Mouse (Mus musculus): ENCODE data around the gene Mthfr.
"Not testable (repeated sequence)": the region's sequence is repeated elsewhere in the genome, so short reads cannot be mapped to it uniquely, and the experiment has no call there.

Gene Mthfr

DNA sequence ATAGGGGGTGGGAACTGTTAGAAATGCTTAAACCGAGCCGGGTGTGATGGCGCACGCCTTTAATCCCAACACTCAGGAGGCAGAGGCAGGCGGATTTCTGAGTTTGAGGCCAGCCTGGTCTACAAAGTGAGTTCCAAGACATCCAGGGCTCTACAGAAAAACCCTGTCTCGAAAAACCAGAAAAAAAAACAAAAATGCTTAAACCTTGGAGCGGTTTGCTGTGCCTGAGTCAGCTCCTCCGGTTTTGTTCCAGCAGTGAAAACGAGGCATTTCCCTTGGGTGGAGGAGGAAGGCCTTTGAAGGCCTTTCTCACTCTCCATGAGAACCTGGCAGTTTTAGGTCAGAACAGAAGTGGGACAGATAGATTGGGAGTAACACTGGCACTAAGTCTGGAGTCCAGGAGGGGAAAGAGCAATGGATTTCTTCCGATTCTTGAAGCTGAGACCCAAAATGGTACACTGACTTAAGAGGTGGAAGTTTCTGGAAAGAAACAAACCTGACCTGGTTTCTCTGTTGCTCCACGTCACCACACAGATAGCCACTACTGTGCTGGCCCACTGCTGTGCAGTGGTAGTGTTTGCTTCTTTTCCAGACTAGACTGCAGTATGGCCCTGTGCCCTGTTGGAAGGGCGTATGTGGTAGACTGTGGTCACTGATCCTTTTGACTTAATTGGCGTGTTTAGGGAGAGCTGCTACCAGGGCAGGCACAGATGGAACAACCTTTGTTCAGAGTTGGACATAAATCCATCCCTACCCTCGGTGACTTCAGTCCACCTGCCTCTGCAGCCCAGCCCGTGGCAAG is 1.4 kb downstream of the Mthfr start:
- peak; percentile 24 for DNase-seq (ENCODE audit: low read depth)

DNA sequence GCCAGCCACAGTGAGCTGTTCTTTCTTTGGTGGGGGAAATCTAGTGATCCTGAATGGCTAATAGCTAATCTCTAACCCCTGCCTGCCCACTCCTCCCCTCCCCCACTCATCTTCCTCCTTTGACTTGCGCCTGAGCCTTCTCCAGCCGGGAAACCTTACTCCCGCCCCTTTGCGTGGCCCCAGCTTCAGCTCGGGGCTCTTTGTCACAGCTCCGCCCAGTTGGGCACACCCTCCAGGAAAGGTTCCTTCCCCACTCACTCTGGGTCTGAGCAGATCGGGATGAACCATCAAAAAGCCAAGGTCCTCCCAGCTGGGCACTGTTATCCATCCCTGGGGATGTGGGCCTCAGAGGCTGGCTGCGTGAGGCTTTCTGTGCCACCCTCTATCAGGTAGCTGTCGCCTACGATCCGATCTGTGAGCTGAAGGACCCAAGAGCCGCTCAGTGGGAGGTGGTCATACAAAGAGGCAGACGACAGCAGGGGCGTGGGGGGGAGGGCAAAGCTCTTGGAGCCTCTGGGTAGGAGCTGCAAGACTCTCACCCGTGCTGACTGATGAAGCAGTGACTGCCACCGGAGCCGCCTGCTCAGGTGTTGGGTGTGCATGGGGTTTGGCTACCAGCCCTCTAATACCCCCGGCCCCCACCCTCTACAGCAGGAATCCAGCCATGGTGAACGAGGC is 2.2 kb downstream of the Mthfr start:
- peak; percentile 64 for DNase-seq (ENCODE audit: low read depth)

DNA sequence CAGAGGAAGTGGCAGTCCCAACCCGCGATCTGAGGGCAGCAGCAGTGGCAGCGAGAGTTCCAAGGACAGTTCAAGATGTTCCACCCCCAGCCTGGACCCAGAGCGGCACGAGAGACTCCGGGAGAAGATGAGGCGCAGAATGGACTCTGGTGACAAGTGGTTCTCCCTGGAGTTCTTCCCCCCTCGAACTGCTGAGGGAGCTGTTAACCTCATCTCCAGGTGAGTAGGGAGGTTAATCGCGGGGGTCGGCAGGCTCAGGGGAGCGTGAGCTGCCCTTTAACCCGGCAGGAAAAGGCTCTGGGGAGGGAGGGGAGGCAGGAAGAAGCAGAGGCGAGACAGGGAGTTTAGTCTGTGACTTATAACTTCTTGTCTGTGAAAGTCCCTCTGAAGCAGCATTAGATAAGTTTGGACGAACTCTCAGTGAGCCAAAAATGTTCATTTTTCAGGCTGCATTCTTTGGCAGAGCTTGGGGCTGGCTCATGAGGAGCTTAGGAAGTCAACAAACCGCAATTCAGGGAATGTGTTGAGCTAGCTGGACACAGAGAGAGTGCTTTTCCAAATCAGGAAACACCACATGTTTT is 2.8 kb downstream of the Mthfr start:
- DNase-seq (ENCODE audit: low read depth) = peak; percentile 67

DNA sequence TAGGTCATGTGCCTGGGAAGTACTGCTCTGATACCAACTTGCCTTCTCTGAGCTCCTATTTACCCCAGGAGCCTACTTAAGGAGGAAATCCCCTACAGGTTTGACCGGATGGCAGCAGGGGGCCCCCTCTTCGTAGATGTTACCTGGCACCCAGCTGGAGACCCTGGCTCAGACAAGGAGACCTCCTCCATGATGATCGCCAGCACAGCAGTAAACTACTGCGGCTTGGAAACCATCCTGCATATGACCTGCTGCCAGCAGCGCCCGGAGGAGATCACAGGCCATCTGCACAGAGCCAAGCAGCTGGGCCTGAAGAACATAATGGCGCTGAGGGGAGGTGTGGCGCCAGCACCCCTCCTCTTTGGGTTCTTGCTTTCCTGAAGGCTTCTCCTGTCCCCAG is 4.5 kb downstream of the Mthfr start:
- not testable (repeated sequence) for DNase-seq (ENCODE audit: low read depth)

DNA sequence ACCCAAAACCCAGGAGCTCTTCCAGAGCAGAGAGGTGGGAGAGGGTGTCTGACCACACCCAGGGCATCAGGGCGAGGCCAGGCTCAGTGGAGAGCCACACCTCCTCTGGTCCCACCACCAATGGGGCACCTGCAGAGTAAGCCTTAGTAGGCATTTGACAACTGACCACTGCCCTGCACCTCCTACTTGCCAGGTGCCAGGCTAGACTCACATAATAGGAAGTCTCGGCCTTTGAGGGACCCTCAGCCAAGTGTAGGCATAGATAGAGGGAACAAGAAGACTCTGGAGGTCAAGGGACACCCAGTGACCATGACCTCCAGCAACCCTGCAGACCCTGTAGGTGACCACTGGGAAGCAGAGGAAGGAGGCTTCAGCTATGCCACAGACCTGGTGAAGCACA is 5.2 kb downstream of the Mthfr start:
- DNase-seq (ENCODE audit: low read depth) = no peak

DNA sequence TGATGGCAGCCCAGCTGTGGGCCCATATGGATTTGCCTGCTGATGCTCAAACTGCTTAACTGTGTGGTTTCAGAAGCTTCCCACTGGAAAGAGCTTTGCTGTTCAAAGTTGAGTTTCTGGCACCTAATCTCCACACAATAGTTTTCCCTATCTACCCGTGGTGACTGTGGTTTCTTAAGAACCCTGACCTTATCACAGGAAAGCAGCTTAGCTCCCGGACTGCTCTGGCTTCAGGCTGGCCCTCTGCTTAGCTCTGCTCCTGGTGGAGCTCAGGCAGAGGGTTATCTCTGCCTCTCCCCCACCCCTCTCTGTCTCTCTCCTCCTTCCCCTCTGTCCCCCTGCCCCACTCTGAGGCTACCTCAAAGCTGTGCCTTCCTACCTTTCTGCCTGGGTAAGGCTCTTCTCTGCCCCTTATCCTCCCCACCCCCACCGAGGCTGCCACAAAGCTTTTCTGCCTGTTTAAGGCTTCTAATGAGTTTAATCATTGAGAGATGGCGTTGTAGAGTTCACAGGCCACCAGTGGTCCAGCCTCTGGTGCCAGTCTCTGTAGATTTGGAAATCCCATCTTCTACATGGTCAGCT is 7.7 kb downstream of the Mthfr start:
- no peak for DNase-seq (ENCODE audit: low read depth)

DNA sequence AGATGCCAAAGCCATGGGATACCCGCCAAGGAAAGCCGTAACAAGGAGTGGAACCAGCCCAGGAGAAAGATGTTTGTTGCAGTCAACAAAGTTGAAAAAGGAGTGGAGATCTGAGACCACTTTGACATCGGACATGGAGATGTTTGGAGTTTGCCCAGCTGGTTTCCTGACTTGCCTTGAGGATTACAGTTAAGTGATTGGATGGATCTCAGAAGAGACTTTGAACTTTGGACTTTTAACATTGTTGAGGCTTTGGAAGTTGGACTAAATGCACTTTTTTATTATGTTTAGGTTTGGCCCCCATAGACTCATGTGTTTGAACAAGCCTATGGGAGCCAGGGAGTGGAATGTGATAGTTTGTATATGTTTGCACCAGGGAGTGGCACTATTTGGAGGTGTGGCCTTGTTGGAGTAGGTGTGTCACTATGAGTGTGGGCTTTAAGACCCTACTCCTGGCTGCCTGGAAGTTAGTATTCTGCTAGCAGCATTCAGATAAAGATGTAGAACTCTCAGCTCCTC is 11.6 kb downstream of the Mthfr start:
- DNase-seq (ENCODE audit: low read depth) = not testable (repeated sequence)

DNA sequence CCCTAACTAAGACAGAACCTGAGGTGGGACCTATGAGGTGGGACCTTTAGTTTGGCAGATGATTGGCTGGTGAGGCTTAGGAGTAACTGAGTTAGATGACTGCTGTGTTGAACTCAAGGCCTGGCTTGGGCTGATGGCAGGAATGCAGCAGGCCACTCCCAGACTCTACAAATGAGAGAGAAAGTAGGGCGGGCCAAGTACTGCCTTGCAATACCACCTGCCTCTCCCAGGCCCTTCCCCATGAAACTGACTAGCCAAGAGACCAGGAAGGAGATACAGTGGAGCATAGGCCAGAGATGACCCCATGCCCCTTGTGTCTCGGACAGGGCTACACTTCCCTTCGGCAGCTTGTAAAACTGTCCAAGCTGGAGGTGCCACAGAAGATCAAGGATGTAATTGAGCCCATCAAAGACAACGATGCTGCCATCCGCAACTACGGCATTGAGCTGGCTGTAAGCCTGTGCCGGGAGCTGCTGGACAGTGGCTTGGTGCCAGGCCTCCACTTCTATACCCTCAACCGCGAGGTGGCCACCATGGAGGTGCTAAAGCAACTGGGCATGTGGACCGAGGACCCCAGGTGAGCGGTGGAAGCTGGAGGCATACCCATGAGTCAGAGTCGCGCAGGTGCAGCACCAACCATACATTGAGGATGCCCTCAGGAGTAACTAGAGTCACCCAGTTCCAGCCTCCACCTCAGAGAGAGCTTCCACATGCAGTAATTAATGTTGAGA is 12.3 kb downstream of the Mthfr start:
- no peak for DNase-seq (ENCODE audit: low read depth)

DNA sequence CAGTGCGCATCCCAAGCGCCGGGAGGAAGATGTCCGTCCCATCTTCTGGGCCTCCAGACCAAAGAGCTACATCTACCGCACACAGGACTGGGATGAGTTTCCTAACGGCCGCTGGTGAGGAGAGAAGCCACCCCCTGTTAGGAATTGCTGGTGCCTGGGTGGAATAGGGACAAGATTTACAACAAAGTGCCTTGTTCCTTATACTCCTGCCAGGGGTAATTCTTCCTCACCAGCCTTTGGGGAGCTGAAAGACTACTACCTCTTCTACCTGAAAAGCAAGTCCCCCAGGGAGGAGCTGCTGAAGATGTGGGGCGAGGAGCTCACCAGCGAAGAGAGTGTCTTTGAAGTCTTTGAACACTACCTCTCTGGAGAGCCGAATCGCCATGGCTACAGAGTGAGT is 13.0 kb downstream of the Mthfr start:
- no peak for DNase-seq (ENCODE audit: low read depth)

DNA sequence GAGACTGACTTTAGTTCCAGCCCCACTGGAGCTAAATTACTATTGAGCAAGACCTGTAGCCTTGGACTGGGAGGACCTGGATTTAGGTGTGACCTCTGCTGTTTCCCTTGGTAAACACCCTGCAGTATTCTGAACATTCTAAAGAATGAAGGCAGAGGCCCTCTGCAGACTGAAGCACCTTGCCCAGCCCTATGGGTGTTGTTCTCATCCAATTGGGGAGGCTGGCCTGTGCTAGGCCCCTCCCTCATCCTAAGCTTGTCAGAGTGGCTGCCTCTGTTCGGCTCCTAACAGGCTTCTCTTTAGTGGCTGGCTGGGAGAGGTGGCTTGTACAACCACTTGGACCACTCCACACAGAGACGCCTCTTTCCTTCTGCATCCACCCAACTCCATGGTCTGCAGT is 14.1 kb downstream of the Mthfr start:
- DNase-seq (ENCODE audit: low read depth) = no peak

DNA sequence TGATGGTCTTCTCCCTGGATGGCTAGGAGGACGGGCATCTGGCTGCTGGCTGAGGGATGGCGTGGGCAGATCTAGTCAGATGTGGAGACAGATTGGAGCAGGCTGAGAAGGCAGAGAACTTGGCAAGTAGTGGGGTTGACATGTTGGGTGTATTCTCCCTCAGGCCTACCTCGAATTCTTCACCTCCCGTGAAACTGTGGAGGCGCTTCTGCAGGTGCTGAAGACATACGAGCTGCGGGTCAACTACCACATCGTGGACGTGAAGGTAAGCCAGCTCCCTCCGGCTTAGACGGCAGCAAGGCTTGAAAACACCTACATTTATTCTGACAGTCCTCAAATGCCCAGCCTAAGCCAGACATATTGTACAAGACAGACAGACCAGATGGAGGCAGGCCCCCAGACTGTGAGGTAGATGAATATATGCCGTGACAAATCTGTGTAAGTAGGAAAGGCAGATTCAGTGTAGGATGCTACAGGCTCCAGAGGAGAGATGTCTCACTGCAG is 14.6 kb downstream of the Mthfr start:
- no peak for DNase-seq (ENCODE audit: low read depth)

DNA sequence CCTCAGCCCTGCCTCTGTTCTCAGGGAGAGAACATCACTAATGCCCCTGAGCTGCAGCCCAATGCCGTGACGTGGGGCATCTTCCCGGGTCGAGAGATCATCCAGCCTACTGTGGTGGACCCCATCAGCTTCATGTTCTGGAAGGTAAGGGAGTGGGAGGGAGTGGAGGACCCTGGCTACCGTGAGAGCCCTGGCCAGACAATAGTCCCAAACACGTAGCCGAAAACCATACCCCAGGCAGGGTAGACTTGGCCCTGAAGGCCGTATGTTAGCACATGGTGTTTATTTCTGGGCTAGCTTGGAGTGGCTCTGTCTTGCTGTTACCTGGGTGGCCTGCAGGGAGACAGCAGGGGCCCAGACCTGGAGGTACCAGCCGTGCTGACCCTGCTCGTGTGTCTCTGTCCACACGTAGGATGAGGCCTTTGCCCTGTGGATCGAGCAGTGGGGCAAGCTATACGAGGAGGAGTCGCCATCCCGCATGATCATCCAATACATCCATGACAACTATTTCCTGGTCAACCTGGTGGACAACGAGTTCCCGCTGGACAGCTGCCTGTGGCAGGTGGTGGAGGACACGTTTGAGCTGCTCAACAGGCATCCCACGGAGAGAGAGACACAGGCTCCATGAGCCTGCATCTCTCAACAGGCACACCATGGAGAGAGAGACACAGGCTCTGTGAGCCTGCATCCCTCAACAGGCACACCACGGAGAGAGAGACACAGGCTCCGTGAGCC is 16.3 kb downstream of the Mthfr start:
- no peak for DNase-seq (ENCODE audit: low read depth)

DNA sequence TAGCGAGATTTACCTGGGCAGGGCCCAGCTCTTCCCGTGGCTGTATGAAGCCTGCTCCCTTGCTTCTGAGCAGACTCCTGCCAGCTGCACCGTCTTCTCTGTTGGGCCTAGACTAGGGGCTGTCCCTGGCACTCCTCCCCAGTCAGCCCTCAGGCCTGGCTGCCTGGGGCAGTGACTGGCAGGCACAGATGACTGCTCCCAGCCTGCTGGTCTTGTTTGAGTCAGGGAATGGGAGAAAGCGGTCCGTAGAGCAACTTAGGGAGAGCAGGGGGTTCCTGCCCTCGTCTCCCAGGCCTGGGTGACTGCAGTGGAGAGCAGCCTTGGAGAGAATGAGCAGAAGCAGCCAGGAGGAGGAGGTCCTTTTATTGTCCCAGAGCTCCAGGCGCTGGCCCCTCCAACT is 17.4 kb downstream of the Mthfr start:
- no peak for DNase-seq (ENCODE audit: low read depth)

DNA sequence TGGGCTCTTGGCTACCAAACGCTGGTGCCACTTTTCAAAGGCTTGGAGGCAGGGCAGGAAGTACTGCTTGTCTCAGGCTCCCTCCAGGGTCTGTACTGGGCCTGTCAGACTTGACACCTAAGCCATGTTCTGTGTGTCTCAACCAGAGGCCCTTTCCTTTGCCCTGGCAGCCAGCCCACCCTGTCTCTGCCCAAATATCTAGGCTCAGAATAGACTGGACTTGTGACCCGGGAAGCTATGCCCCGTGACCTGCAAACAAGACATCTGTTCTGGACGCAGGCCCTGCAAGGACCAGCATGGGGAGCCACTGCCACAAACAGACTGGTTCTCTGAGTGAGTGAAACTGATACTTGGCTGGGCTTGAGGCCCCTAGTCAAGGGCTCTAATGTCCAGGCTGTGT is 17.9 kb downstream of the Mthfr start:
- DNase-seq (ENCODE audit: low read depth) = no peak

DNA sequence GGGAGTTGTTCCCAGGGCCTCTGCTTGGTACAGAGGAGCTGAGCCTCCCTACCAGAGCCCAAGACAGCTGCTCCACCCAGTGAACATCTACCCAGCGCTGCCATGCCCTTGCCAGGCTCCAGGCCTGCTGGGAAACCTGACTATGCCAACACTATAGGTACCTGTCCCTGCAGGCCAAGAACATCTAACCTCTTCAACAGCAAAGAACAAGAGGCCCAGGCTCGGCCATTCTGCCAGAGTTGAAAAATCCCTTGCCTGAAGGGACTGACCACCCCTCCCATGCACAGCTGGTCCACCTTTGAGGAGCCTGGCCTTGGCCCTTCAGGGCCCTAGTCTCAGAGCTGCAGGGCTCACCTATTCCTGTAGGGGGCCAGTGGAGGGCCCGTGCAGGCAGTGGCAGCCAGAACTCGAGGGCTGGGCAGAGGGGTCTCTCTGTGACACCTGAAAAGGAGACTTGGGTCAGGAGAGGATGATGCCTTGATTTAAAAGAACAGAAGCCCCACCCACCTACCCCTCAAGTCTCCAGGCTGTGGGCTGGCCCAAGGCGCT is 18.9 kb downstream of the Mthfr start:
- no peak for DNase-seq (ENCODE audit: low read depth)

DNA sequence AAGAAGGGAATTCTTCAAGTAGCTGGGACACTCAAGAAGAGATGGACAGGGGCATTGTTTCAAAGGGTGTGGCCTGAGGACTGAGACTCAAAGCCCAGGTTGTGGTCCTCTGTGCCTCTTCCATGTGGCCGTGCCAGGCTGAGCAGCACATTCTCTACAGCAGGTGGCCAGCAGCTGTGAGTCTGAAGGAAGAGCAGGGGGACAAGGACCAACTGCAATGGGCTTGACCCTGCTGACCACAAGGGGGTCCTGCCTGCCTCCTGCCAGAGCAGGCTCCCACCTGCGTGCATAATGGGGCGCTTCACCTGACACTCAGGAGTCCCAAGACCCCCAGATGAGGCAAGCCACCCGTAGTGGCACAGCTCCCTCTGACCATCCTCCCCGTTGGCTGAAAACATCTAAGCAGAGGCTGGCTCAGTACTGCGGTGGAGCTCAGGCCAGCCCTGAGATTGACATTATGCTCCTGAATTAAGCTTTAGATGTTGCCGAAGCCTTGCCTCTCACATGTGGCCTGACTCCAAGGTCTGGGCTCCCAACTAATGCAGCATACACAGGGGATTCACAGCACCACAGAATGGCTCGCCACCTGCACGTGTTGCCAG is 19.4 kb downstream of the Mthfr start:
- no peak for DNase-seq (ENCODE audit: low read depth)

DNA sequence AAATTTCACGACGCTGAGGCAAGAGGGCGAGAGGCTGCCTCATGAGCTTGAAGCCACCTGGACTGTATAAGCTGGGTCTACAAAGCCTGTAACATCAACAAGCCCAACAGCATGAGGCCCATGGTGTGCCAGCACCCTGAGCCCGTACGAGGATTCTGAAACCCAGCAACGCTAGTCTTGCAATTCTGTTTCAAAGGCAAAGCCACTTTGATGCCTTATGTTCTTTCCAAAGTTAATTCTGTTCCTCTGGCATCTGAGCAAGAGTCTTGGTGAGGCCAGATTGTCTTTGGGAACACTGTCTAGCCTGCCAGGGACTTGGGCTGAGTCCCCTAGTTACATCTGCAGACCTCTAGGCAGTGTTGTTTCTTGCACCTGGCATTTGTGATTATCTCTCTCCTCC is 20.1 kb downstream of the Mthfr start:
- DNase-seq (ENCODE audit: low read depth) = no peak

DNA sequence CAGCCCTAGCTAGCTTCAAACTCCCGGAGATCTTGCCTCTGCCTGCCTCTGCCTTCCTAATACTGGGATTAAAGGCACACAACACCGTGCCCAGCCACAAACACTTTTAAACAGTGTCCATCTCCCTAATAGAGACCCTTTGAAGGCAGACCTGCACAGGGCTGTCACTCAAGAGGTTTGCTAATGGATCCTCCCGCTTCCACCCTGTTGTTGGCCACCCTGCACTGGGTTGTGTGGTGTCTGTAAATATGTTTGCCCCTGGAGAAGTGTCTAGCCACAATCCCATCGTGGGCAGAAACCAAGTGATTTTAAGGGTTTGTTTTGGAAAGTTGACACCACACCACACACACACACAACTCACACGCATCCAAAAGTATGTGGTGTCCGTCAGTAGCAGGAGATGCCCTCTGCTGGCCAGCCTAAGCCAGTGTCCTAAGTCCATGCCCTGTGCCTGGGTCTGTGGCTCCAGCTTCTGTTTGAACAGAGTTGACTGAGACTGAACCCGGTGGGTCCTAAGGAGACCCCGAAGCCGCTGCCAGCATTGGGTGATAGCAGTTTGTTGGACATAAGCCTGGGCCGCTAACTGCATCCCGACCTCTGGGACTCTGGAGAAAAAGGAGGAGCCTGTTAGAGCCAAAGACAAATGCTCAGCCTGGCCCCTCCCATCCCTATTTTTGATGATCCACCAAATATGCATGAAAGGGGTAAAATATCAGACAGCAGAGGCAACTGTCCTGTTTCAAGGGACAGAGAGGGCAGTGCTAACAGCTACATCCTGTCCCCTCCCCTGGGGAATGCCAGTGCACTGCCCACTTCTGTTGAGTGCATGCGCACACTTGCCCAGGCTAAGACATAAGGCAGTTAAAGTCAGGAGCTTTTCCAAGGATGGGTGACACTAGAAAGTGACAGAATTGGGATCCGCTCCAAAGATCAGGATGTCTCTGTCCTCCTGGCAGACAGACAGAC is 21.5 kb downstream of the Mthfr start:
- peak; percentile 43 for DNase-seq (ENCODE audit: low read depth)

DNA sequence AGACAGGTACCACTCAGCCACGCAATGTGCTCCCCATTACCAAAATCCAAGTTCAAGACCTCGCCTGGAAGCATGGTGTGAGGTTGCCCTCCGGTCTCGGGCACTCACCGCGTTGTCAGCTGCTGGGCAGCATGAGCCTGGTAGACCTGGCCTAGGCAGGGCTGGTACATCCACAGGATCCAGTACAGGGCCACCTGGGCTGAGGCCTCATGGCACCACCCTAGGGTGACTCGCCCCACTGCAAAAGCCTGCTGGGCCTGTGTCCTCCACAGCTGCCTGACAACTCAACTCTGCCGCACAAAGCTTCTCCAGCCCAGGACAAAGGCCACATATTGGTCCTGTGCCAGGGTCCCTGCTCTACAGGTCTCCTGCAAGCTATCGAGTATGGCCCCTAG is 22.2 kb downstream of the Mthfr start:
- DNase-seq (ENCODE audit: low read depth) = no peak

Measured in induced T-regulatory cell, adult 2 months (primary cell).